ENCODE assay signal across 8 mouse cellular contexts in genomic region chr4:43655656-43656338, GRCm38 (mm10). TPM values are rescaled to one million over a fixed set of nuclear protein-coding genes. Genes with fewer than 3 reads are reported as not detected.
DNase-seq lines count a peak whose midpoint lies in the region; ATAC-seq and TF ChIP-seq lines count a peak whose summit lies in the region.

No protein-coding gene starts in this region.

- no peaks in the 10 kb centered on the region for H3K9me3 ChIP-seq in embryonic facial prominence, embryonic 14.5 days (ENCODE audit: control insufficient read depth, low read length)
- no peaks in the 10 kb centered on the region for H3K9me3 ChIP-seq in midbrain, embryonic 15.5 days

- no peak for TF ChIP-seq CTCF in lung, adult 2 months (IDR thresholded peaks at IDR 0.05; ENCODE audit: insufficient read depth, low read length)

- H3K4me3 ChIP-seq in lung, adult 2 months (replicated peaks; ENCODE audit: extremely low read depth, low read depth, low read length): peak overlapping the region; percentile 63
- peak overlapping the region; percentile 79 for H3K4me3 ChIP-seq in embryonic facial prominence, embryonic 14.5 days (ENCODE audit: low read depth, low read length)
- H3K4me3 ChIP-seq in midbrain, embryonic 15.5 days: peak overlapping the region; percentile 93

- no peak for DNase-seq in lung, adult 2 months
- no peak for DNase-seq in lung, postnatal 4 days
- peak; percentile 27 for DNase-seq in embryonic facial prominence, embryonic 14.5 days (ENCODE audit: low spot score)
- peak; percentile 75 for DNase-seq in kidney, adult 9 months
- DNase-seq in thymus, postnatal 10 days (ENCODE audit: low spot score in 2 of 2): no peak
- no peak for DNase-seq in layer of hippocampus, adult 9-11 months
- DNase-seq in urinary bladder, postnatal 14 days (ENCODE audit: low spot score): no peak

- ATAC-seq in embryonic facial prominence, embryonic 14.5 days (ENCODE audit: low read depth): peak; percentile 13
- ATAC-seq in midbrain, embryonic 15.5 days (replicated peaks): no peak; the same call in none of the 2 replicates

- H3K4me2 ChIP-seq in embryonic facial prominence, embryonic 14.5 days (ENCODE audit: low read depth, low read length): peak overlapping the region; percentile 62
- peak overlapping the region; percentile 93 for H3K4me2 ChIP-seq in midbrain, embryonic 15.5 days

- H3K4me1 ChIP-seq in lung, adult 2 months (ENCODE audit: control insufficient read depth, insufficient read depth, low read length): peaks cover 4% of the 10 kb centered on the region; the same call in 1 of the 2 replicates
- no peaks in the 10 kb centered on the region for H3K4me1 ChIP-seq in embryonic facial prominence, embryonic 14.5 days (ENCODE audit: control insufficient read depth, insufficient read depth, low read length)
- H3K4me1 ChIP-seq in midbrain, embryonic 15.5 days: peaks cover 13% of the 10 kb centered on the region

- 0 out of 2 replicates have a peak, but pooled peaks cover 3% of the 10 kb centered on the region for H3K27me3 ChIP-seq in embryonic facial prominence, embryonic 14.5 days (replicated peaks; ENCODE audit: control insufficient read depth, insufficient read depth, low read length)
- 0 out of 2 replicates have a peak, but pooled peaks cover 3% of the 10 kb centered on the region for H3K27me3 ChIP-seq in midbrain, embryonic 15.5 days (replicated peaks)

- H3K27ac ChIP-seq in embryonic facial prominence, embryonic 14.5 days (replicated peaks; ENCODE audit: low read depth, low read length): peak overlapping the region; percentile 85
- peak overlapping the region; percentile 95 for H3K27ac ChIP-seq in midbrain, embryonic 15.5 days

- H3K36me3 ChIP-seq in embryonic facial prominence, embryonic 14.5 days (ENCODE audit: control insufficient read depth, insufficient read depth, low read length): 0 out of 2 replicates have a peak, but pooled peaks cover 1% of the 10 kb centered on the region
- H3K36me3 ChIP-seq in midbrain, embryonic 15.5 days (replicated peaks): no peaks in the 10 kb centered on the region

- H3K9ac ChIP-seq in embryonic facial prominence, embryonic 14.5 days (ENCODE audit: low read depth, low read length): peak overlapping the region; percentile 86
- peak overlapping the region; percentile 97 for H3K9ac ChIP-seq in midbrain, embryonic 15.5 days

- TF ChIP-seq POLR2A in lung, adult 2 months (IDR thresholded peaks at IDR 0.05; ENCODE audit: borderline replicate concordance, extremely low read depth, low read depth, low read length): no peak

- 4% methylated on average over 34 of the region's 34 CpGs for WGBS in lung, adult 2 months
- 7% methylated on average over 18 of the region's 34 CpGs for WGBS in embryonic facial prominence, embryonic 14.5 days
- 4% methylated on average over 34 of the region's 34 CpGs for WGBS in midbrain, embryonic 15.5 days

RNA-seq across cellular contexts. Expression of gene Hint2, which starts 0.5 kb away (rescaled TPM):
- polyA plus RNA-seq in lung, adult 2 months (2012; rRNA removed): 61.6 and 71.6 TPM in 2 replicates
- 80.2 and 86.2 TPM in 2 replicates for polyA plus RNA-seq in embryonic facial prominence, embryonic 14.5 days (2014; fragmentation: Nextera tagmentation; extraction: Ambion mirVana)
- 64.9 and 65.5 TPM in 2 replicates for polyA plus RNA-seq in midbrain, embryonic 15.5 days (2015; fragmentation: Nextera tagmentation; extraction: Ambion mirVana)

RNA-seq across cellular contexts. Expression of gene Spag8, which starts 2.4 kb away (rescaled TPM):
- polyA plus RNA-seq in lung, adult 2 months (2012; rRNA removed): 12.1 and 14.7 TPM in 2 replicates
- 1.5 and 4.0 TPM in 2 replicates for polyA plus RNA-seq in embryonic facial prominence, embryonic 14.5 days (2014; fragmentation: Nextera tagmentation; extraction: Ambion mirVana)
- 7.7 and 8.9 TPM in 2 replicates for polyA plus RNA-seq in midbrain, embryonic 15.5 days (2015; fragmentation: Nextera tagmentation; extraction: Ambion mirVana)

RNA-seq across cellular contexts. Expression of gene Tmem8b, which starts 13.0 kb away (rescaled TPM):
- polyA plus RNA-seq in lung, adult 2 months (2012; rRNA removed): 13.1 and 17.3 TPM in 2 replicates
- polyA plus RNA-seq in embryonic facial prominence, embryonic 14.5 days (2014; fragmentation: Nextera tagmentation; extraction: Ambion mirVana): 2.7 and 3.4 TPM in 2 replicates
- 15.7 and 17.7 TPM in 2 replicates for polyA plus RNA-seq in midbrain, embryonic 15.5 days (2015; fragmentation: Nextera tagmentation; extraction: Ambion mirVana)

RNA-seq across cellular contexts. Expression of gene Fam221b, which starts 13.1 kb away (rescaled TPM):
- polyA plus RNA-seq in lung, adult 2 months (2012; rRNA removed): 0.04 and 0.15 TPM in 2 replicates
- 3.9 and 4.3 TPM in 2 replicates for polyA plus RNA-seq in embryonic facial prominence, embryonic 14.5 days (2014; fragmentation: Nextera tagmentation; extraction: Ambion mirVana)
- polyA plus RNA-seq in midbrain, embryonic 15.5 days (2015; fragmentation: Nextera tagmentation; extraction: Ambion mirVana): 1.3 and 1.6 TPM in 2 replicates

RNA-seq across cellular contexts. Expression of gene Npr2, which starts 24.1 kb away (rescaled TPM):
- polyA plus RNA-seq in lung, adult 2 months (2012; rRNA removed): 77.5 and 97.5 TPM in 2 replicates
- polyA plus RNA-seq in embryonic facial prominence, embryonic 14.5 days (2014; fragmentation: Nextera tagmentation; extraction: Ambion mirVana): 23.0 and 24.6 TPM in 2 replicates
- 12.8 and 16.0 TPM in 2 replicates for polyA plus RNA-seq in midbrain, embryonic 15.5 days (2015; fragmentation: Nextera tagmentation; extraction: Ambion mirVana)

Comparison
In these comparisons a context has a peak if more than half of its experiments do, and no peak if none do; other contexts are left out.
1. DNase-seq: peak in embryonic facial prominence, embryonic 14.5 days (single experiment) and kidney, adult 9 months (single experiment); none in lung, adult 2 months (single experiment), lung, postnatal 4 days (0 of 2), thymus, postnatal 10 days (0 of 2), layer of hippocampus, adult 9-11 months (single experiment) and urinary bladder, postnatal 14 days (single experiment).
2. Peak in every context shown above with its lines, with median percentiles within 50 percentile points of each other: H3K4me3 ChIP-seq.